Mouse (Mus musculus): Measurements from ENCODE around the gene Clstn3. TPM values are rescaled to one million over a fixed set of nuclear protein-coding genes. Genes with fewer than 3 reads are reported as not detected.
"Not testable (repeated sequence)": the region's sequence is repeated elsewhere in the genome, so short reads cannot be mapped to it uniquely, and the experiment has no call there.

The Clstn3 gene
- total and polyA plus RNA-seq, 3 experiments: 17.7 to 126 (median 21.4) TPM

GRCm38 (mm10) chr6:124426604-124427003 lies 38.0 kb downstream of the Clstn3 start:
- Histone ChIP-seq H3K79me2 (replicated peaks; ENCODE audit: control insufficient read depth, extremely low read depth, insufficient read depth, poor library complexity, severe bottlenecking) (no peaks in the 10 kb centered on the region), H3K9me3 (replicated peaks; ENCODE audit: low read length) (peaks cover 2% of the 10 kb centered on the region), H3K4me2 (ENCODE audit: insufficient read depth, low read depth, poor library complexity, severe bottlenecking) (no peak overlapping the region), H3K4me3 (replicated peaks in 1 of 3; ENCODE audit: low read depth in 2 of 3, low read length in 2 of 3, poor library complexity in 1 of 3) (no peak overlapping the region), H3K4me1 (ENCODE audit: control insufficient read depth in 1 of 2, insufficient read depth in 2 of 2) (peaks cover 4 to 6% of the 10 kb centered on the region in 2 experiments; a peak in 1 of 4 replicates), H3K9ac (ENCODE audit: insufficient read depth, low read depth) (no peak overlapping the region), H3K27me3 (replicated peaks) (no peaks in the 10 kb centered on the region), H3K36me3 (replicated peaks in 1 of 2; ENCODE audit: control insufficient read depth in 1 of 2, insufficient read depth in 1 of 2, low read length in 1 of 2) (peaks cover 2 to 34% of the 10 kb centered on the region in 2 experiments), H3K27ac (ENCODE audit: insufficient read depth, low read depth) (no peak overlapping the region)
- DNase-seq (ENCODE audit: extremely low read depth): no peak
- TF ChIP-seq UBTF (IDR thresholded peaks at IDR 0.05; ENCODE audit: low read depth, low read length) (no peak), NRF1 (IDR thresholded peaks at IDR 0.05; ENCODE audit: low read depth, low read length) (no peak), GABPA (IDR thresholded peaks at IDR 0.05; ENCODE audit: insufficient replicate concordance, low read depth, low read length) (no peak), POLR2A (IDR thresholded peaks at IDR 0.05; ENCODE audit: low read depth, low read length) (no peak), CHD1 (IDR thresholded peaks at IDR 0.05; ENCODE audit: low read depth, low read length) (no peak)
- in situ Hi-C loops (cut with MboI; ENCODE audit: low pct_ligation_motif_present, low pct_unique_long_range_greater_than_20kb, low sequenced_read_pairs): no loop called here
- dilution Hi-C loops (cut with MboI; ENCODE audit: extremely low pct_ligation_motif_present, extremely low pct_unique_long_range_greater_than_20kb, low sequenced_read_pairs): no loop called here

- TF ChIP-seq JUND (conservative IDR thresholded peaks at IDR 0.05; ENCODE audit: low read depth, low read length) (no peak), USF1 (IDR thresholded peaks at IDR 0.05; ENCODE audit: low read depth, low read length) (no peak), RAD21 (IDR thresholded peaks at IDR 0.05; ENCODE audit: low read depth, low read length) (no peak), MEF2A (IDR thresholded peaks at IDR 0.05; ENCODE audit: borderline replicate concordance, low read depth, low read length) (no peak)
- Histone ChIP-seq H3K4me1 (ENCODE audit: control insufficient read depth in 1 of 2, insufficient read depth in 2 of 2) (peaks cover 4 to 6% of the 10 kb centered on the region in 2 experiments; a peak in 1 of 4 replicates), H3K9me3 (replicated peaks; ENCODE audit: low read length) (peaks cover 2% of the 10 kb centered on the region), H3K79me2 (replicated peaks; ENCODE audit: control insufficient read depth, extremely low read depth, insufficient read depth, poor library complexity, severe bottlenecking) (no peaks in the 10 kb centered on the region), H3K36me3 (replicated peaks in 1 of 2; ENCODE audit: control insufficient read depth in 1 of 2, insufficient read depth in 1 of 2, low read length in 1 of 2) (peaks cover 0 to 24% of the 10 kb centered on the region in 2 experiments), H3K4me2 (ENCODE audit: insufficient read depth, low read depth, poor library complexity, severe bottlenecking) (no peak overlapping the region), H3K4me3 (replicated peaks in 1 of 3; ENCODE audit: low read depth in 2 of 3, low read length in 2 of 3, poor library complexity in 1 of 3) (no peak overlapping the region), H3K27ac (ENCODE audit: insufficient read depth, low read depth) (no peak overlapping the region), H3K27me3 (replicated peaks) (no peaks in the 10 kb centered on the region), H3K9ac (ENCODE audit: insufficient read depth, low read depth) (no peak overlapping the region)
- dilution Hi-C loops (cut with MboI; ENCODE audit: extremely low pct_ligation_motif_present, extremely low pct_unique_long_range_greater_than_20kb, low sequenced_read_pairs) (no loop called here), in situ Hi-C loops (cut with MboI; ENCODE audit: low pct_ligation_motif_present, low pct_unique_long_range_greater_than_20kb, low sequenced_read_pairs) (no loop called here)
- no peak for DNase-seq (ENCODE audit: extremely low read depth)
These were observed 39.1 kb downstream of the Clstn3 start for GRCm38 (mm10) chr6:124425523-124425922.

- in situ Hi-C loops (cut with MboI; ENCODE audit: low pct_ligation_motif_present, low pct_unique_long_range_greater_than_20kb, low sequenced_read_pairs): not testable (repeated sequence)
These were observed 39.6 kb downstream of the Clstn3 start for GRCm38 (mm10) chr6:124425042-124425441.

More at GRCm38 (mm10) chr6:124425042-124425441, 39.6 kb downstream of the Clstn3 start:
- H3K27me3 ChIP-seq (replicated peaks); H3K9me3 ChIP-seq (replicated peaks; ENCODE audit: low read length); H3K4me1 ChIP-seq (ENCODE audit: control insufficient read depth in 1 of 2, insufficient read depth in 2 of 2); H3K9ac ChIP-seq (ENCODE audit: insufficient read depth, low read depth); H3K4me3 ChIP-seq (replicated peaks in 1 of 3; ENCODE audit: low read depth in 2 of 3, low read length in 2 of 3, poor library complexity in 1 of 3); H3K79me2 ChIP-seq (replicated peaks; ENCODE audit: control insufficient read depth, extremely low read depth, insufficient read depth, poor library complexity, severe bottlenecking); H3K27ac ChIP-seq (ENCODE audit: insufficient read depth, low read depth); H3K4me2 ChIP-seq (ENCODE audit: insufficient read depth, low read depth, poor library complexity, severe bottlenecking); DNase-seq (ENCODE audit: extremely low read depth); dilution Hi-C loops (cut with MboI; ENCODE audit: extremely low pct_ligation_motif_present, extremely low pct_unique_long_range_greater_than_20kb, low sequenced_read_pairs): not testable (repeated sequence)
- TF ChIP-seq BHLHE40 (IDR thresholded peaks at IDR 0.05; ENCODE audit: low read depth, low read length) (peak; percentile 72), USF1 (IDR thresholded peaks at IDR 0.05; ENCODE audit: low read depth, low read length) (peak; percentile 50), CHD2 (IDR thresholded peaks at IDR 0.05; ENCODE audit: low read length) (peak; percentile 63), ELF1 (IDR thresholded peaks at IDR 0.05; ENCODE audit: low read depth, low read length) (0 out of 2 replicates have a peak, but pooled peaks have one; percentile 16)
- H3K36me3 ChIP-seq (replicated peaks in 1 of 2; ENCODE audit: control insufficient read depth in 1 of 2, insufficient read depth in 1 of 2, low read length in 1 of 2): peaks cover 0 to 19% of the 10 kb centered on the region in 2 experiments

Measured in CH12.LX (cell line).